Mouse (Mus musculus) embryonic facial prominence, embryonic 14.5 days (tissue): ENCODE measurements at regions not wholly inside any gene's neighbourhood (a gene's known extent, or its start where the extent isn't known, plus 50 kb on each side); places are given as distances from the start of the nearest gene placed in this dataset.
A peak's percentile ranks its signal among the peaks of the same experiment; 100 is the strongest.

Experiments
- ATAC-seq: fragments of 200-750 bp; cut with Nextera tagmentation; 2 replicates; pipeline ENCODE4 v1.8.0; 2017; ENCODE audit warnings: low read depth, moderate number of reproducible peaks, moderate TSS enrichment
- DNase-seq: peaks from one replicate; pipeline ENCODE4 v3.0.0-alpha.2; 2015; ENCODE audit warnings: low spot score
- H3K27ac ChIP-seq: fragments of 300-500 bp; sonication (generic); replicated peaks from 2 replicates; pipeline ENCODE4 v1.5.1; 2014; ENCODE audit warnings: low read depth, mild to moderate bottlenecking, low read length, moderate library complexity
- H3K27me3 ChIP-seq: fragments of 300-500 bp; sonication (generic); replicated peaks from 2 replicates; pipeline ENCODE4 v1.6.1; 2014; ENCODE audit warnings: low read length; ENCODE audit not compliant: control insufficient read depth, insufficient read depth
- H3K36me3 ChIP-seq: fragments of 300-500 bp; sonication (generic); 2 replicates; pipeline ENCODE4 v1.6.1; 2014; ENCODE audit warnings: low read length, mixed read lengths; ENCODE audit not compliant: control insufficient read depth, insufficient read depth
- H3K4me1 ChIP-seq: fragments of 300-500 bp; sonication (generic); 2 replicates; pipeline ENCODE4 v1.6.1; 2014; ENCODE audit warnings: antibody characterized with exemption, low read length; ENCODE audit not compliant: control insufficient read depth, insufficient read depth
- H3K4me2 ChIP-seq: fragments of 300-500 bp; sonication (generic); 2 replicates; pipeline ENCODE4 v1.6.1; 2014; ENCODE audit warnings: low read depth, mild to moderate bottlenecking, low read length, moderate library complexity, mixed read lengths
- H3K4me3 ChIP-seq: fragments of 300-500 bp; sonication (generic); 2 replicates; pipeline ENCODE4 v1.5.1; 2014; ENCODE audit warnings: low read depth, mild to moderate bottlenecking, low read length
- H3K9ac ChIP-seq: fragments of 300-500 bp; sonication (generic); 2 replicates; pipeline ENCODE4 v1.6.1; 2014; ENCODE audit warnings: low read depth, mild to moderate bottlenecking, low read length, moderate library complexity, mixed read lengths
- H3K9me3 ChIP-seq: fragments of 300-500 bp; sonication (generic); 2 replicates; pipeline ENCODE4 v1.6.1; 2016; ENCODE audit warnings: low read length; ENCODE audit not compliant: control insufficient read depth
- WGBS: fragments of 180-500 bp; shearing (Covaris S2); extraction: QIAGEN DNeasy Blood & Tissue Kit; methylation state at CpG from one replicate; pipeline ENCODE4 v1.1.7; 2014; 5-methylcytosine and 5-hydroxymethylcytosine counted together

- H3K4me2 ChIP-seq: no peak overlapping the region
- H3K4me1 ChIP-seq: no peaks in the 10 kb centered on the region
- 66% methylated on average over 3 of the region's 3 CpGs for WGBS
- H3K9ac ChIP-seq: no peak overlapping the region
- H3K4me3 ChIP-seq: no peak overlapping the region
- ATAC-seq (no peak), DNase-seq (no peak)
- H3K27me3 ChIP-seq: no peaks in the 10 kb centered on the region
- no peak overlapping the region for H3K27ac ChIP-seq
- no peaks in the 10 kb centered on the region for H3K36me3 ChIP-seq
- peaks cover 5% of the 10 kb centered on the region for H3K9me3 ChIP-seq
Observed at GRCm38 (mm10) chr2:79158450-79159055, 96.7 kb upstream of the Itga4 start.

- no peaks in the 10 kb centered on the region for H3K4me1 ChIP-seq
- H3K4me2 ChIP-seq: no peak overlapping the region
- H3K36me3 ChIP-seq: no peaks in the 10 kb centered on the region
- ATAC-seq (no peak), DNase-seq (no peak)
- no peaks in the 10 kb centered on the region for H3K27me3 ChIP-seq
- H3K4me3 ChIP-seq: no peak overlapping the region
- no peak overlapping the region for H3K9ac ChIP-seq
- WGBS: 42% methylated on average over 5 of the region's 5 CpGs
- peaks cover 5% of the 10 kb centered on the region for H3K9me3 ChIP-seq
- H3K27ac ChIP-seq: no peak overlapping the region
Observed at GRCm38 (mm10) chr2:79159336-79159735, 95.9 kb upstream of the Itga4 start.

DNA sequence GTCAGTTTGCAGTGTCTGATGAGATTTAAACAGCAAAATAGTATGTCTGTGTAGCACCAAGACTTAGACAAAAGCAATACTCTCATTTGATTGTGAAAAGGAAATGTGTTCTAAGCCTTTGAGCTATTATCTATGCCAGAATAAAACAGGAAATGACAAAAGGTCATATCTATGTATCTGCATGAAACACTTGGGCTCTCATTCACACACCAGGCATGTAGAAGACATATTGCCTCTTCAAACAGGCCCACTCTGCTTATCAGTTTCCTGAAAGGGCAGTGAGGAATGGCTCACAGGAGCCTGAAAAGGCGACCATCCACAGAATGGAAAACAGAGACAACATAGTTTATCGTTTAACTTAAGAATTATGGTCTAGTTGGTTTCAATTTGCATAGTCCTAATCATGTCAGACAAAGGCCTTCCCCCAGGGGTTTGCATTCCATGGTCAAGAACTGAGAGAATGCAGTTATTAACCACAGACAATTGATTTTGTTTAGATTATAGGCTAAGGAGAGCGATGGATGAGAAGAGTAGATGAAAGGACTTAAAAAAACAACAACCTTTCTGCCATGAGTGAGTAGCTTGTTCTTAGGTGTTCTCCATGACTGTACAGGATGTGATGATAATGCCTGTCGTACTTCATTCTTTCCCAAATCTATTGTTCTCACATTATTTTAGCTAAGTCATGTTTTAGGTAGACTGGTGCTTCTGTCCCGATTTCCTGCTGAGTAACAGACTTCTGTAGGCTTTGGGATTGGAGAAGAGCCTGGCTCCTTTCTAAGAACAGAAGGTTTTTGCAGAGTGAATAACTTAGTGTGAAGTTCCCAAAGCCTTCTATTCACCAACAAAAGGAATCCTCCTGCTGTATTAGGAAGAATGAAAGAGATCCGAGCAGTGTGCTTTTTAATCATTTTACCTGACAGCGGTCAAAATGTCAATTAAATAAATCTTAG is 82.0 kb upstream of the Itga4 start:
- 64% methylated on average over 7 of the region's 7 CpGs for WGBS
- no peak for DNase-seq
- H3K9me3 ChIP-seq: no peaks in the 10 kb centered on the region

DNA sequence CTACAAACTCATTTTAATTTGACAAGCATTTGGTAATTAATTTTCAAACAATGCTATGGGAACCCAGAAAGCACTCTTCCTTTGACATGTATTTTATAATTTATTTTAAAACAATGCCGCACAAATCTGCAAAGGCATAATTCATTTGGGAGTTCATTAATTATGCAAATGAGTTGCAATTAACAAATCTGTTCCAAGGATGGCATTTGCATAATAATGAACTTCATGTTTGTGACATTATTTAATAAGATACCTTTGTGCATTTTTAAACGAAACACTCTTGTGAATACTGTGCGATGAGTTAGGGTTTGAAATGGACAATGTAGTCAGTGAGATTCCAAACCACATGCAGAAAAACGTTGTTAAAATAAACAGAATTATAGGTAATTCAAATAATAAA is 80.9 kb upstream of the Itga4 start:
- Histone ChIP-seq H3K36me3 (no peaks in the 10 kb centered on the region), H3K9me3 (no peaks in the 10 kb centered on the region), H3K9ac (no peak overlapping the region), H3K27me3 (no peaks in the 10 kb centered on the region), H3K4me1 (no peaks in the 10 kb centered on the region), H3K4me3 (no peak overlapping the region), H3K27ac (no peak overlapping the region), H3K4me2 (no peak overlapping the region)
- ATAC-seq (no peak), DNase-seq (no peak)
- 89% methylated on average over 4 of the region's 4 CpGs for WGBS

More for the DNA sequence above, 82.0 kb upstream of the Itga4 start:
- no peak overlapping the region for H3K4me3 ChIP-seq
- H3K27me3 ChIP-seq: no peaks in the 10 kb centered on the region
- H3K9ac ChIP-seq: no peak overlapping the region
- H3K4me2 ChIP-seq: no peak overlapping the region
- no peaks in the 10 kb centered on the region for H3K36me3 ChIP-seq
- ATAC-seq: no peak
- H3K4me1 ChIP-seq: no peaks in the 10 kb centered on the region
- H3K27ac ChIP-seq: no peak overlapping the region

- no peaks in the 10 kb centered on the region for H3K9me3 ChIP-seq
- 29% methylated on average over 7 of the region's 7 CpGs for WGBS
- DNase-seq (no peak), ATAC-seq (no peak)
- H3K4me1 ChIP-seq: peaks cover 11% of the 10 kb centered on the region; the same call in 1 of the 2 replicates
- H3K27me3 ChIP-seq: no peaks in the 10 kb centered on the region
- peak overlapping the region; percentile 6; the same call in 1 of the 2 replicates for H3K4me3 ChIP-seq
- no peak overlapping the region for H3K9ac ChIP-seq
- H3K4me2 ChIP-seq: peak overlapping the region; percentile 35
- no peaks in the 10 kb centered on the region for H3K36me3 ChIP-seq
- no peak overlapping the region for H3K27ac ChIP-seq
Observed at GRCm38 (mm10) chr2:79180782-79181181, 74.4 kb upstream of the Itga4 start.

- peak; percentile 66; the same call in 1 of the 2 replicates for ATAC-seq
- H3K27me3 ChIP-seq: no peaks in the 10 kb centered on the region
- H3K36me3 ChIP-seq: no peaks in the 10 kb centered on the region
- H3K27ac ChIP-seq: no peak overlapping the region
- H3K4me2 ChIP-seq: no peak overlapping the region
- WGBS: 55% methylated on average over 7 of the region's 7 CpGs
- no peaks in the 10 kb centered on the region for H3K9me3 ChIP-seq
- no peak overlapping the region for H3K4me3 ChIP-seq
- H3K9ac ChIP-seq: no peak overlapping the region
- DNase-seq: peak; percentile 85
- peaks cover 14% of the 10 kb centered on the region; the same call in 1 of the 2 replicates for H3K4me1 ChIP-seq
Observed at GRCm38 (mm10) chr2:79183034-79183630, 72.1 kb upstream of the Itga4 start.

DNA sequence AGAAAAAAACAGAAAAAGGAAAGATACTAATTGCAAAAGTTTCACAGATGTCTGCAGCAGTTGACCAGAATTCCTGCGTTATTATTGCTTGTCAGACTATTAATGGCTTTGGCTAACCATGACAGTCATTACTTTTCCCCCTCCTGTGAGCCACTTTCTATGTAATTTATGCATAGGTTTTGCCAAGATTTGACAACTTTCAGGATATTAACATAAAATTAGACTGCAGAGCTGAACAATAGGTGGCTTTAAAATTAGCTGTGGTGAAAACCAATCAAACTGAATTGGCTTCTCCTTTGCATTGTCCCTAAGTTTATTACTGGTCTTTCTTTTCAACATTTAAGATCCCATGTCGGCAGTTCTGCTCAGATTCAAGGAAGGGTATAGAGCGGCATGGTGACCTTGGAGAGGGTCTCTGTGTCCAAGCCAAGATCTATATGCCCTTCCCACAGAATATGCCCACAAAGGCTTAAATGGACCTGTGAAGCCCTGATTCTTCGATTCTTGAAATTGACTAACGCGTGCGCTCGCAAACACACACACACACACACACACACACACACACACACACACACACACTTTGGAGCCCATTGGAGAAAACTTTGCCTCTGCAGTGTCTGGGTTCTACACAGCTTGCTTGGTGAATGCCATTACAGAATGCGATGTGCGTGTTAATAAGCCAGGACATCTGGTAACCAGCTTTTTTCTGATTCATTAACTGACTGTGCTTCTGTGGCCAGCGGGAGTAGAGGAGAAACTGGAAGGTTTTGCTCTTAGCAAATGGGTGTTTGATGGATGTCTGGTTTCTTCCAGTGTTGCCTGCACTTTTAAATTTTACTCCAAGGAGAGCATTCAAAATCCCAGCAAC is 69.8 kb upstream of the Itga4 start:
- Histone ChIP-seq H3K27me3 (no peaks in the 10 kb centered on the region), H3K4me2 (no peak overlapping the region), H3K27ac (no peak overlapping the region), H3K36me3 (no peaks in the 10 kb centered on the region), H3K9me3 (no peaks in the 10 kb centered on the region), H3K4me1 (peaks cover 14% of the 10 kb centered on the region; the same call in 1 of the 2 replicates), H3K9ac (no peak overlapping the region), H3K4me3 (no peak overlapping the region)
- ATAC-seq: no peak
- peak; percentile 62 for DNase-seq
- 69% methylated on average over 11 of the region's 11 CpGs for WGBS

GRCm38 (mm10) chr2:79186878-79187277 is 68.3 kb upstream of the Itga4 start:
- Histone ChIP-seq H3K4me1 (peaks cover 6% of the 10 kb centered on the region; the same call in 1 of the 2 replicates), H3K4me3 (no peak overlapping the region), H3K4me2 (no peak overlapping the region), H3K9me3 (no peaks in the 10 kb centered on the region), H3K27me3 (no peaks in the 10 kb centered on the region), H3K36me3 (no peaks in the 10 kb centered on the region), H3K27ac (no peak overlapping the region), H3K9ac (no peak overlapping the region)
- DNase-seq: no peak
- ATAC-seq: no peak
- 74% methylated on average over 7 of the region's 7 CpGs for WGBS
